Mouse (Mus musculus) myocyte (in vitro differentiated cells): Measurements from ENCODE around the gene Olfr522. TPM values are rescaled to one million over a fixed set of nuclear protein-coding genes. Genes with fewer than 3 reads are reported as not detected.

ENCODE experiments used
- H3K27me3 ChIP-seq: one replicate; pipeline ENCODE4 v1.6.1; 2011; ENCODE audit not compliant: control insufficient read depth, insufficient read depth, insufficient read length
- H3K36me3 ChIP-seq: one replicate; pipeline ENCODE4 v1.6.1; 2011; ENCODE audit not compliant: control insufficient read depth, insufficient read depth
- H3K4me2 ChIP-seq: one replicate; pipeline ENCODE4 v1.6.1; 2011; ENCODE audit warnings: low read depth, control low read depth
- H3K4me3 ChIP-seq: one replicate; pipeline ENCODE4 v1.5.1; 2011; ENCODE audit warnings: mild to moderate bottlenecking, control low read depth, moderate library complexity
- H3K79me2 ChIP-seq: one replicate; pipeline ENCODE4 v1.6.1; 2011; ENCODE audit not compliant: control insufficient read depth, insufficient read depth
- H3ac ChIP-seq: one replicate; pipeline ENCODE4 v1.6.1; 2011; ENCODE audit not compliant: control insufficient read depth, insufficient read length
- CEBPB ChIP-seq: IDR thresholded peaks from 2 replicates; pipeline ENCODE4 v1.6.1; 2011; ENCODE audit warnings: mild to moderate bottlenecking, moderate library complexity; ENCODE audit not compliant: poor library complexity, insufficient read depth, severe bottlenecking
- MAX ChIP-seq: IDR thresholded peaks from one replicate; pipeline ENCODE4 v1.6.1; 2011; ENCODE audit warnings: low read depth, mild to moderate bottlenecking, control low read depth
- MYOD1 ChIP-seq, 3 experiments: IDR thresholded peaks; one replicate each; pipeline ENCODE4 v1.6.1; 2011; ENCODE audit warnings: control low read depth in 2 of 3, low read depth in 2 of 3, mild to moderate bottlenecking in 2 of 3, moderate library complexity in 1 of 3; ENCODE audit not compliant: insufficient read length in 2 of 3, control insufficient read depth in 1 of 3
- MYOG ChIP-seq, 3 experiments: IDR thresholded peaks; one replicate each; pipeline ENCODE4 v1.6.1; 2011; ENCODE audit warnings: control low read depth in 2 of 3, low read depth in 2 of 3, mild to moderate bottlenecking in 2 of 3; ENCODE audit not compliant: insufficient read length in 2 of 3, control insufficient read depth in 1 of 3, insufficient read depth in 1 of 3
- POLR2A ChIP-seq: IDR thresholded peaks from one replicate; pipeline ENCODE4 v1.6.1; 2011; ENCODE audit warnings: low read depth, mild to moderate bottlenecking, control low read depth, moderate library complexity; ENCODE audit not compliant: insufficient read length
- POLR2AphosphoS2 ChIP-seq: IDR thresholded peaks from one replicate; pipeline ENCODE4 v1.6.1; 2011; ENCODE audit warnings: low read depth, control low read depth; ENCODE audit not compliant: insufficient read length
- REST ChIP-seq: IDR thresholded peaks from one replicate; pipeline ENCODE4 v1.6.1; 2011; ENCODE audit warnings: mild to moderate bottlenecking, control low read depth, moderate library complexity; ENCODE audit not compliant: insufficient read depth, insufficient read length
- SRF ChIP-seq: IDR thresholded peaks from one replicate; pipeline ENCODE4 v1.6.1; 2011; ENCODE audit warnings: low read depth; ENCODE audit not compliant: control insufficient read depth, insufficient read length
- TCF3 ChIP-seq: IDR thresholded peaks from one replicate; pipeline ENCODE4 v1.6.1; 2011; ENCODE audit warnings: low read depth, control low read depth; ENCODE audit not compliant: insufficient read length
- USF1 ChIP-seq: IDR thresholded peaks from one replicate; pipeline ENCODE4 v1.6.1; 2011; ENCODE audit warnings: low read depth, mild to moderate bottlenecking, control low read depth, moderate library complexity
- polyA plus RNA-seq: library from polyadenylated mRNA; unstranded; fragments of >200 nt; fragmentation: generic; extraction: Trizol; gene quantifications from one replicate; pipeline ENCODE4 v1.2.1, GENCODE M21; 2012; ENCODE audit warnings: missing spikeins

Olfr522 gene
- polyA plus RNA-seq, 1 experiment, result not detected

GRCm38 (mm10) chr7:140116329-140117054, 48.1 kb downstream of the Olfr522 start, which contains the start of gene Echs1:
Gene Echs1 (minus strand): TSS chr7:140116476.
- Histone ChIP-seq H3K27me3 (no peaks in the 10 kb centered on the region), H3K4me2 (peak within 1 kb of the TSS; percentile 87), H3K79me2 (peaks cover 28% of the 10 kb centered on the region), H3ac (peak within 1 kb of the TSS; percentile 44), H3K36me3 (no peaks in the 10 kb centered on the region), H3K4me3 (peak within 1 kb of the TSS; percentile 84)
- peak; percentile 82 for TF ChIP-seq CEBPB
- TF ChIP-seq POLR2A, result peak; percentile 93
- no peak for TF ChIP-seq TCF3
- TF ChIP-seq SRF, result peak; percentile 52
- peak; percentile 90 for TF ChIP-seq POLR2AphosphoS2
- TF ChIP-seq MYOD1 (IDR thresholded peaks at IDR 0.05; ENCODE audit: control insufficient read depth in 1 of 3, insufficient read length in 2 of 3, low read depth in 2 of 3), result no peak

DNA sequence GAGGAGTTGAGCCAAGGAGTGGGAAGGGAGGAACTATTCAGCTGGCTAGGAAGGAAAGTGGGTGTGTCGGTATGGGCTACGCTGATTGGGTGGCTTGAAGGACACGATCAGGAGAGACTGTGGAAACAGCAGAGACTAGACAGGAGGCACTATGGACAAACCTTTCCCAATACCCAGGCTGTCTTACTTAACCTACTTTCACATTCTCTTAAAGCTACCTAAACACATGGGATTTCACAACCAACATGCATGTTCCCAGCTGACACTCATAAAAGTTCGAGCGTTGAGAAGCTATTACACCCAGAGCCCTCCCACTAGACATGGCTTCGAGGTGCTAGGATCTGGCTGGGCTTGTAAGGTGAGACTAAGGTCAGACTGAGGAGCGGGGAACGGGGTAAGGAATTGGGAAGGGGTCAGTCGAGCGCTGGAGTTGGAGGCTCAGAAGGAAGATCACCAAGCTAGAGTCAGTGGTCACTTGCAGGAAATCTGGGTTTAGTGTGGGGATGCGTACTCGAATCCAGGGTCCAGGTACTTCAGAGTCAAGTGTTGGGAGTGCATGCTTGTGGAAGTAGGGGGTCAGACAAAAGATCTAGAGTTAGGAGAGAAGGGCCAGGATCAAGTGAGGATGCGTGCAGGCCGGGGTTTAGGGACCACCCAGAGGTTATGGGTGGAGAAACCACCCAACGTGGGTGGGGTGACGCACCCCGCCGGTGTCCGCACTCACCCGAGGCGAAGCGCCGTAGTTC, 48.8 kb downstream of the Olfr522 start, which contains the start of gene Paox:
TSS of gene Paox (plus strand) at position 217 of the 746 bp plus-strand sequence.
- H3K36me3 ChIP-seq, result peaks cover 5% of the 10 kb centered on the region
- H3K4me3 ChIP-seq, result peak within 1 kb of the TSS; percentile 84
- H3ac ChIP-seq, result peak within 1 kb of the TSS; percentile 44
- no peaks in the 10 kb centered on the region for H3K27me3 ChIP-seq
- peaks cover 28% of the 10 kb centered on the region for H3K79me2 ChIP-seq
- peak within 1 kb of the TSS; percentile 87 for H3K4me2 ChIP-seq
- peak; percentile 27 for TF ChIP-seq POLR2A
- no peak for TF ChIP-seq MYOD1 (IDR thresholded peaks at IDR 0.05; ENCODE audit: control insufficient read depth in 1 of 3, insufficient read length in 2 of 3, low read depth in 2 of 3)

DNA sequence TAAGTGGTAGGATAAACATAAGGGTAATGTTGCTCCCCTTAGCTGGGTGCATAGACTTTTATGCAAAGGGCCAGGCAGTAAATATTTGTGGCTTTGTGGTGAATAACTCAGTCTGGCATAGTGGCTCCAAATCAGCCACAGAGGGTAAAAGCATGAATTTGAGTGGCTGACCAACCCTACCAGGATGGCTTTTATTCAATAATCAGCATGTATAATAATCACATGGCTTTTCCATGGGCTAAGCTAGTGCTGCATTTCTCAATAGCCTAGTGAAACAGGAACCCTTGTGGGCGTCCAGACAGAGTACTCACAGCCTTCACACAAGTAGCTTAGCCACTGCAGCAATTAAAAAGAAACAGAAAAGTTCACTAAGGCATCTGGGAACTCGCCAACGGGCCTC, 52.6 kb downstream of the Olfr522 start:
- peak; percentile 26 for TF ChIP-seq USF1
- TF ChIP-seq MYOG (IDR thresholded peaks at IDR 0.05; ENCODE audit: control insufficient read depth in 1 of 3, insufficient read depth in 1 of 3, insufficient read length in 2 of 3, low read depth in 2 of 3), result no peak
- TF ChIP-seq CEBPB, result peak; percentile 75
- TF ChIP-seq REST, result no peak
- TF ChIP-seq POLR2A, result no peak
- TF ChIP-seq MAX, result no peak
- peaks cover 25% of the 10 kb centered on the region for H3K36me3 ChIP-seq
- H3K79me2 ChIP-seq, result peaks cover 25% of the 10 kb centered on the region

More for the DNA sequence above, 52.6 kb downstream of the Olfr522 start:
- Histone ChIP-seq H3ac (no peak overlapping the region), H3K4me3 (no peak overlapping the region), H3K4me2 (peak overlapping the region; percentile 63), H3K27me3 (no peaks in the 10 kb centered on the region)

Other genes with a start within 250 kb of the Olfr522 start
- gene Utf1, start 221.0 kb downstream of the Olfr522 start, polyA plus RNA-seq, result not detected
- 0.13 TPM for gene 6430531B16Rik, start 186.0 kb downstream of the Olfr522 start, polyA plus RNA-seq
- 2.3 TPM for gene Adam8, start 172.2 kb downstream of the Olfr522 start, polyA plus RNA-seq
- gene Zfp511, start 128.4 kb downstream of the Olfr522 start, polyA plus RNA-seq, result 25.2 TPM
- gene Tubgcp2, start 128.1 kb downstream of the Olfr522 start, polyA plus RNA-seq, result 22.1 TPM
- gene Msx3, start 115.7 kb downstream of the Olfr522 start, polyA plus RNA-seq, result 0.05 TPM
- not detected for gene Caly, start 82.2 kb downstream of the Olfr522 start, polyA plus RNA-seq
- not detected for gene Prap1, start 71.4 kb downstream of the Olfr522 start, polyA plus RNA-seq
- 9.5 TPM for gene Fuom, start 62.3 kb downstream of the Olfr522 start, polyA plus RNA-seq
- 7.0 TPM for gene Paox, start 49.0 kb downstream of the Olfr522 start, polyA plus RNA-seq
- gene Echs1, start 48.3 kb downstream of the Olfr522 start, polyA plus RNA-seq, result 125 TPM
- gene Mtg1, start 27.2 kb downstream of the Olfr522 start, polyA plus RNA-seq, result 23.3 TPM
- gene Sprn, start 9.9 kb downstream of the Olfr522 start, polyA plus RNA-seq, result not detected
- gene Olfr523, start 8.5 kb upstream of the Olfr522 start, polyA plus RNA-seq, result not detected
- not detected for gene Olfr524, start 41.2 kb upstream of the Olfr522 start, polyA plus RNA-seq
- not detected for gene Cd163l1, start 53.5 kb upstream of the Olfr522 start, polyA plus RNA-seq
- 0.12 TPM for gene 5830411N06Rik, start 82.5 kb upstream of the Olfr522 start, polyA plus RNA-seq
- gene Olfr525, start 156.1 kb upstream of the Olfr522 start, polyA plus RNA-seq, result not detected
- gene Olfr527, start 169.3 kb upstream of the Olfr522 start, polyA plus RNA-seq, result not detected
- not detected for gene Olfr60, start 196.9 kb upstream of the Olfr522 start, polyA plus RNA-seq
- gene Olfr530, start 211.6 kb upstream of the Olfr522 start, polyA plus RNA-seq, result not detected
- not detected for gene Olfr531, start 238.2 kb upstream of the Olfr522 start, polyA plus RNA-seq